Mouse (Mus musculus) heart, embryonic 14.5 days (tissue): Measurements from ENCODE around the gene Peg3. TPM values are rescaled to one million over a fixed set of nuclear protein-coding genes. Genes with fewer than 3 reads are reported as not detected.

Experiments used
- ATAC-seq: fragments of 200-750 bp; cut with Nextera tagmentation; 2 replicates; pipeline ENCODE4 v1.8.0; 2017; ENCODE audit warnings: low read depth, moderate TSS enrichment; ENCODE audit not compliant: insufficient number of reproducible peaks, insufficient read depth, low FRiP score
- H3K27ac ChIP-seq, 2 experiments: fragments of 200-500 bp in 1 of 2; fragments of 300-500 bp in 1 of 2; sonication (generic) in 1 of 2; replicated peaks in 1 of 2; 2 replicates each; pipeline ENCODE4 v1.5.1; 2012 to 2014; ENCODE audit warnings: low read depth in 2 of 2, low read length in 2 of 2, control low read depth in 1 of 2, mild to moderate bottlenecking in 1 of 2, mixed read lengths in 1 of 2; ENCODE audit not compliant: control insufficient read depth in 1 of 2, insufficient read depth in 1 of 2
- H3K27me3 ChIP-seq: fragments of 300-500 bp; sonication (generic); 2 replicates; pipeline ENCODE4 v1.6.1; 2014; ENCODE audit warnings: mild to moderate bottlenecking, low read length, control low read depth; ENCODE audit not compliant: control insufficient read depth, insufficient read depth
- H3K36me3 ChIP-seq: fragments of 300-500 bp; sonication (generic); 2 replicates; pipeline ENCODE4 v1.6.1; 2014; ENCODE audit warnings: mild to moderate bottlenecking, control low read depth, low read length, mixed read lengths; ENCODE audit not compliant: control insufficient read depth, insufficient read depth
- H3K4me1 ChIP-seq, 2 experiments: fragments of 200-500 bp in 1 of 2; fragments of 300-500 bp in 1 of 2; sonication (generic) in 1 of 2; 2 replicates each; pipeline ENCODE4 v1.6.1; 2012 to 2014; ENCODE audit warnings: low read length in 2 of 2, control low read depth in 1 of 2, mixed read lengths in 1 of 2; ENCODE audit not compliant: control insufficient read depth in 2 of 2, insufficient read depth in 2 of 2
- H3K4me2 ChIP-seq: fragments of 300-500 bp; sonication (generic); 2 replicates; pipeline ENCODE4 v1.6.1; 2014; ENCODE audit warnings: mild to moderate bottlenecking, low read length
- H3K4me3 ChIP-seq, 2 experiments: fragments of 200-500 bp in 1 of 2; fragments of 300-500 bp in 1 of 2; sonication (generic) in 1 of 2; 2 replicates each; pipeline ENCODE4 v1.5.1; 2012 to 2014; ENCODE audit warnings: low read length in 2 of 2, mild to moderate bottlenecking in 2 of 2, control low read depth in 1 of 2, low read depth in 1 of 2, moderate library complexity in 1 of 2; ENCODE audit not compliant: control insufficient read depth in 1 of 2, insufficient read depth in 1 of 2
- H3K9ac ChIP-seq: fragments of 300-500 bp; sonication (generic); 2 replicates; pipeline ENCODE4 v1.6.1; 2014; ENCODE audit warnings: mild to moderate bottlenecking, low read length
- H3K9me3 ChIP-seq: fragments of 300-500 bp; sonication (generic); 2 replicates; pipeline ENCODE4 v1.6.1; 2016; ENCODE audit warnings: low read length, control low read depth; ENCODE audit not compliant: control insufficient read depth
- WGBS: fragments of 180-500 bp; shearing (Covaris S2); extraction: QIAGEN DNeasy Blood & Tissue Kit; methylation state at CpG from one replicate; pipeline ENCODE4 v1.1.7; 2014; 5-methylcytosine and 5-hydroxymethylcytosine counted together
- polyA plus RNA-seq: library from polyadenylated mRNA; unstranded; fragments of >200 nt; fragmentation: Nextera tagmentation; extraction: Ambion mirVana; gene quantifications from 2 replicates; pipeline ENCODE4 v1.2.1, GENCODE M21; 2014

The Peg3 gene
- polyA plus RNA-seq, 1 experiment from 2014 or later, result 120 TPM

DNA sequence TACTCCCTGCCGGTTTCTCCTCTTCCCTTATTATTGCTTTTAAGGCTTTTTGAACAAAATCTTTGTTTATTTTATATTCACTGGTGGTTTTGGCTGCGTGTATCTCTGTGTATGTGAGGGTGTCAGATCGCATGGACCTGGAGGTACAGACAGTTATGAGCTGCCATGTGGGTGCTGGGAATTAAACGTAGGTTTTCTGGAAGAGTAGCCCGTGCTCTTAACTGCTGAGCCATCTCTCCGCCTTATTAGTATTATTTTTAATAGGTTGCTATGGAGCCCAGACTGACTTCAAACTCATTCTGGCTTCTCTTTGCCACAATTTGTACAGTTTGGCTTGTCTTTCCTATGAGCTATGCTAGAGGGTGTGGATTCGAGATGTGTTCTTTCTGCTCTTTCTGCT is 66.8 kb downstream of the Peg3 start:
- no peaks in the 10 kb centered on the region for H3K36me3 ChIP-seq
- ATAC-seq, result no peak
- 79% methylated on average over 7 of the region's 7 CpGs for WGBS

DNA sequence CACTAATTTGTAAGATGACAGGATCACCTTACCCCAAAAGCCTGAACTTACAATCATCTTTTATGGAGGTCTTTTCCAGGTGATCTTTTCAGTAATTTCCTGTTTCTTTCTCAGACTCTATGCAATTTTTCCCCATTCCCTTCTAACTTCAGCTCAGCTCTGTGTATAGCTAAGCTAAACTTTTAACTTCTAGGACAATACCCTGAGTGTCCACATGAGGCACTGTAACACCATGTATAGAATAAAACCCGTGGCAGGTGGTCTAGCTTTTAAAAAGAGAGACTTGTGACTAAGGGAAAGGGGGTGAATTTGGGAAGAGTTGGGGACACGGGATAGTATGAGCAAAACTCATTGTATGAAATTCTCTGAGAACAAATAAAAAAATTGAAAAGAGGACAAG is 70.6 kb downstream of the Peg3 start:
- no peak for ATAC-seq
- Histone ChIP-seq H3K4me2 (no peak overlapping the region), H3K4me1 (no peaks in the 10 kb centered on the region), H3K36me3 (no peaks in the 10 kb centered on the region), H3K27me3 (no peaks in the 10 kb centered on the region), H3K9ac (no peak overlapping the region), H3K4me3 (no peak overlapping the region), H3K27ac (no peak overlapping the region), H3K9me3 (no peaks in the 10 kb centered on the region)
- 22% methylated on average over 2 of the region's 2 CpGs for WGBS

More for the DNA sequence above, 66.8 kb downstream of the Peg3 start:
- no peak overlapping the region for H3K9ac ChIP-seq
- H3K4me2 ChIP-seq, result no peak overlapping the region
- no peak overlapping the region for H3K4me3 ChIP-seq
- H3K4me1 ChIP-seq, result peaks cover 0 to 11% of the 10 kb centered on the region in 2 experiments; a peak in 1 of 4 replicates
- H3K27ac ChIP-seq, result no peak overlapping the region
- no peaks in the 10 kb centered on the region for H3K27me3 ChIP-seq
- no peaks in the 10 kb centered on the region for H3K9me3 ChIP-seq

DNA sequence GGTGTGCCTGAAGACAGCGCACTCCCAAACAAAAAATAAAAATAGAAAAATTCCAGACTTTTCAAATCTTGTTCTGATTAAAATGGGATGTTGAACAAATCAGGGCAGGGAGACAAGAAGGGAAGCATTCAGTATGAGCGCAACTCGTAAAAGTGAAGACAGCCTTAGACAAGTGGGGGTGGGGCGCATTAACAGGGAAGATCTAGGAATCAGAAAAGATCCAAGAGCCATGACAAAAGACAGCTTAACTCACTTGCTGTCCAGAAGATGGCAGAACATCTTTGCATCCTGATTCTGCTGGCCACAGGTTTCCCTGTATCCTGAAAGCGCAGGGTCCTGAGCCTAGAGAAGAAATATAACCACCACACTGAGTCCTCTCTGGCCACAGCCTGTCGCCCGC is 71.6 kb downstream of the Peg3 start:
- no peak overlapping the region for H3K4me3 ChIP-seq

More for the DNA sequence above, 71.6 kb downstream of the Peg3 start:
- H3K27me3 ChIP-seq, result no peaks in the 10 kb centered on the region
- H3K9me3 ChIP-seq, result no peaks in the 10 kb centered on the region
- no peak overlapping the region for H3K4me2 ChIP-seq
- no peak overlapping the region for H3K27ac ChIP-seq
- H3K9ac ChIP-seq, result no peak overlapping the region
- no peaks in the 10 kb centered on the region for H3K4me1 ChIP-seq
- H3K36me3 ChIP-seq, result no peaks in the 10 kb centered on the region
- 83% methylated on average over 7 of the region's 7 CpGs for WGBS
- no peak for ATAC-seq

Other genes starting within 250 kb of the Peg3 start
- gene Olfr5, start 243.5 kb downstream of the Peg3 start, polyA plus RNA-seq, result not detected in 2 replicates
- gene Olfr1347, start 230.7 kb downstream of the Peg3 start, polyA plus RNA-seq, result not detected in 2 replicates
- not detected in 2 replicates for gene Olfr1348, start 221.7 kb downstream of the Peg3 start, polyA plus RNA-seq
- not detected in 2 replicates for gene Olfr1349, start 207.5 kb downstream of the Peg3 start, polyA plus RNA-seq
- not detected in 2 replicates for gene Olfr1350, start 165.6 kb downstream of the Peg3 start, polyA plus RNA-seq
- 13.9 and 19.0 TPM in 2 replicates for gene Zim1, start 34.0 kb downstream of the Peg3 start, polyA plus RNA-seq
- gene Usp29, start 147 bp upstream of the Peg3 start, polyA plus RNA-seq, result 7.7 and 8.7 TPM in 2 replicates